Mouse (Mus musculus) urinary bladder, postnatal 4 days (tissue): ENCODE results near the gene Stil.

ENCODE experiments used
- DNase-seq, 2 experiments: peaks; one replicate each; pipeline ENCODE4 v3.0.0; 2021 to 2022; ENCODE audit warnings: low spot score in 2 of 2

Stil gene

DNA sequence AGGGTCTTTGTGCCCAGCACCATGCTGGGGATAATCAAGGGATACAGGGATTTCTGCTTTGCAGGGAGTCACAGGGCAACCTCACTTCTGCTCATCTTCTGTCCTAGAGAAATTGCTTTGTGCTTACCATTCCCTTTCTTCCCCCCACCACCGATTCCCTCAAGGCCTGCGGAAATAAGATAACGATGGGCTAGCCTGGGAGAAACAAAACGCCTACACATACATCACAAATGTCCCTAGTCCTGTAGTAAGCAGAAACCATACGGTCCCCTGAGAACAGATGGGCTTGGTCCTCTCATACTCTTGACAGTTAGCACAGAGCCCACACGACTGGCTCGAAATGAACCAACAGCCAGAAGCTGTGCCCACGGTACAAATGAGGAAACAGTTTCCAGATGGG is 48.2 kb downstream of the Stil start:
- DNase-seq: no peak

DNA sequence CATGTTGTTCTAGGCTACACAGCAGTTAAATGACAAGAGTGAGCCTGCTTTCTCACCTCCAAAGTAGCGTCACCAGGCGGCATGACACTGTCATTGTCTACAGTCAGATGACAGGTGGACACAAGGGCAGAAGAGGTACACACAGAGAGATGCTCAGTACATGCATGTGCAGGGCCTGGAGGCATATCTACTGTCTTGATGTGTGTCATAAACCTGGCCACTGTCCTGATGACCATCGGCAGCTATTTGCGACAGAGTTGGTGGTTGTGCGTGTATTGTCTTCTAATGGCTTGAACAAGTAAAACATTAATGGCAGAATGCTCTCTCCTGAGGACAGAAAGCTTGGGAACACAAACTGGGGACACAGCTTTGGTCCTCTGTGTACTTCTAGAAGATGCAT is 51.3 kb downstream of the Stil start:
- DNase-seq: no peak

DNA sequence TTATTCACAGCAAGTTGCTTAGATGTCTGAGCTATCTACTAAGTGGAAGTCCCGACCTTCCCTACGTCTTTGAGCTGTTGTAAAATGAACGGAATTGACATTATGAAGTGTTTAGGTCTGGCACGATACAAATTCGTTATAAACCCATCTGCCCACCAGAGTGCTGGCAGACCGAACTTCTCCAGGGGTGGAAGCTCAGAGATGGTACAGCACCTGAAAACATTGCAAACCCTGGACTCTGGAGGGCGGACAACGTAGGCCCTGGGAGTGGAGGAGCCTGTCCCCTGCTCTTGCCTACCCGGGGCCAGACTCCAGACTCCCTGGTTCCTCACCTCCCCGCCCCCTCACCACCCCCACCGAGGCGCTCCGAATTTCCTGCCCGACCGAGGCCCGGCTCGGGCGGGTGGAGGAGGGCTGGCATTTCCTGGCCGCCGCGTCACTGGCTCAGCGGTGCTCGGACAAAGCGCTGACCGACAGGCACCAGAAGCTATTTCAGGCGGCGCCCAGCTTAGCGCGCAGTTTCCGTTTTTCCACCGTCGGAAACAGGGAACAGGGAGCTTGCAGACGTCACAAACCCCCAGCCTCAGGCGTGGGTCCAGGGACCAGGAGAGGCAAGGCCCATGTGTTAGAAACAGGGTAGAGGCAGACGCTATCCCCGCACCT is 52.5 kb downstream of the Stil start:
- peak in 1 of 2 experiments; percentile 34 for DNase-seq

DNA sequence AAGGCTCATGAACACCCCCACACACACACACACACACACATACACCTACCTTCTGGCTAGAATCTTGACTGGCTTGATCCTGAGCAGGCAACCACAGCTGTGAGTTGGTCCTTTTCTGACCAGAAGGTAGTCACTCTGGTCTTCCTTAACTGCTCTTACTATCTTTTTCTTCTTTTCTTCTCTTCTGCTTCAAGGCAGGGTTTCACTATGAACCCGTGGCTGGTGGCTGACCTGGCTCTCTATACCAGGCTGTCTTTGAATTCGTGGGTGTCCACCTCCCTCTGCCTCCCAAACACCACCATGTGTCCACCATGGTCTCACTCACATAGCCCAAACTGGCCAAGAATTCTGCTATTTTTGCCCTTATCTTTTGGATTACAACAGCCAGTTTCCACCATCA is 55.1 kb downstream of the Stil start:
- no peak for DNase-seq

DNA sequence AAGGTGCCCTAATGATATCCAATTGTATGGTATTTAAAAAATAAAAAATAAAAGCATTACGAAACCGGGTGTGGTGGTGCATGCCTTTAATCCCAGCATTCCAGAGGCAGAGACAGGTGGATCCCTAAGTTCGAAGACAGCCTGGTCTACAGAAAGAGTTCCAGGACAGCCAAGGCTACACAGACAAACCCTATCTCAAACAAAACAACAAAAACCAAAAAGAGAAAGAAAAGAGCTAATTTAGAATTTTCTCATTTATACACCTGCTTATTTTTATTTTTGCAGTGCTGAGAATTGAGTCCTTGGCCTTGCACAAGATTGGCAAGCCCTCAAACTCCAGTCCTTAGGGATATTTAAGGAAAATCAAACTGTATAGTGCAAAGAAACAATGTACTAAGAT is 55.7 kb downstream of the Stil start:
- no peak for DNase-seq

DNA sequence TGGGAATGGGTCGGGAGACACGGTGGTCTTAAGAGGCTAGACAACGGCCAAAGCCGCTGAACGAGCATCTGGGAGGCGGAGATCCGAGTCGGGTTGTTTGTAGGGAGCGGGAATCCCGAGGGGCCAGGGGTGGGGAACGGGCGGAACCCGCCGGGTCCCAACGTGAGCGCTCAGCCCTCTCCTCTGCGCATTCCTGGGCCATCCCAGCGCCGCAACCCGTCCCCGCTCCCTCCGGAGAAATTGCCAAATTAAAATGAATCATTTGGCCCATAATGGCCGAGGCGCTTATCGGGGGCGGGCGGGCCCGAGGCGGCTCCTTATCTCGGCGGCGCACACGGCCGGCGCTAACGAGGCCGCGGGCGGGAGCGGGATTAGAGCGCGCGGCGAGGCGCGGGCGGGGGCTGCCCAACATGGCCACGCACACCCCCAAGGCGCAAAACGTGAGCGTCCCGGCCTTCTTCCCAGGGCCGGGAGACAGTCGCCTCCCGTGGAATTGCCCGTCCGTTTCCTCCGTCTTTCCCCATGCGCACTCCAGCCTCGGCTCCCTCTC is 56.5 kb downstream of the Stil start, which contains the start of gene Tal1:
Gene Tal1 (plus strand): TSS at position 56 of the 550 bp plus-strand sequence.
- DNase-seq: no peak

DNA sequence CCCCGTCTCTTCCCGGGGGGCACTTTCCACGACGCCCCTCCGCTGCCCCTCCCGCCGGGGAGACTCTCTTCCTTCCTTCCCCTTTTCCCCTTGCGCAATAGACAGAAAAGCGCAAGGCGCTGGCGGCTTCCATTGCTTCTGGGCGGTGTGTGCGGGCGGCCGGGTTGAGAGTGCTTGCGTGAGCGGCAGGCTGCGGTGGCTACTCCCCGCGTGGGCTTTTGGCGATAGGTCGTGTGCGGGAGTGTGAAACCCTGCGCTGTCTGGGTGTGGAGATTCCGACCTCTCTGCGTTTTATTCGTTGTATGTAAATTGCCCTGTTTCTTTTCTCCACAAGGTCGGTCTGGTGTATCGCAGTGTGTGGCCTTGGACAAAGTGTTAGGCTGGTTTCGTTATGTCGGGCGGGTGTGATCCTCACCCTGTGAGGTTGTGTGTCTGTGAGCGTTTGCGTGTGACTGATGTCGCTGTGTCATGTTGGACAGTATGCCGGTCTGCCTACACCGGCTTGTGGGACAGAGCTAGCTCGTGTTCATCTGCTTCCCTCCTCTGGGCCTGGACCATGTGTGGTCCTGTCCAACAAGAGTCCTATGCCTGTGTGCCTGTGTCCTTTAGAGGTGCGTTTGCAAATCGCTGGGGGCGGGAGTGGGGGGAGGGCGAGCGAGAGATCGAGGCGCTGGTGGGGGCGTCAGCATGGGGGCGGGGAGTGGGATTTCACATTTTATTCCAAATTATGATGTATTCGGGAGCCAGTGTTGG is 57.1 kb downstream of the Stil start:
- no peak for DNase-seq

DNA sequence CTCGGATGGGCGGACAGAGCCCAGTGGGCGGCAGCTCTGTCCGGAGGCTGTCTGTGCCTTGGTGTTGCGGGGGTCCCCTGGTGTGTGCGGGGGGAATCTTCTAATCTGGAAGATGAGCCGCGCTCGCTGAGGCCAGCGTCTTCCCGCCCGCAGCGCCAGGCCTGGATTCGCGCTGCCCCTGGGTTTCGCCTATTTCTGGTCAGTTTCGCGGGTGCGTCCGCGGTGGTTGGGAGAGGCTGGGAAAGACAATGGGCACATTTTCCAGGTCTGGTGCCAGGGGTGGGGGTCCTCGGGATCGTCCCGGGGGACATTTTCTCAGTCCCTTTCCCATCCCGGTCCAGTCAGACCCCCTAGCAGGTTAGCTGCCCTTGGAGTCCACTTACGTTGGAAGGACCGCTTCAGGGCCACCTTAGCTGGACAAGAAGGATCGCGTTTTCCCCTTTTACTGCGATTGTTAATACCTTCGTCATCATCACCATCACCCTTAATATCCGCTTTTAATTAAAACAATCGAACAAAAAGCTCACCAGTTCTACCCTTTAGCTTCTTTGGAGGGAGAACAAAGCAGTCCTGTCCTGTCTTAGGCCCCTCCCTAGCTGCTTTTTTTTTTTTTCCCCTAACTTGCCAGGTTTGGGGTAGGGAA is 57.8 kb downstream of the Stil start:
- DNase-seq: no peak

DNA sequence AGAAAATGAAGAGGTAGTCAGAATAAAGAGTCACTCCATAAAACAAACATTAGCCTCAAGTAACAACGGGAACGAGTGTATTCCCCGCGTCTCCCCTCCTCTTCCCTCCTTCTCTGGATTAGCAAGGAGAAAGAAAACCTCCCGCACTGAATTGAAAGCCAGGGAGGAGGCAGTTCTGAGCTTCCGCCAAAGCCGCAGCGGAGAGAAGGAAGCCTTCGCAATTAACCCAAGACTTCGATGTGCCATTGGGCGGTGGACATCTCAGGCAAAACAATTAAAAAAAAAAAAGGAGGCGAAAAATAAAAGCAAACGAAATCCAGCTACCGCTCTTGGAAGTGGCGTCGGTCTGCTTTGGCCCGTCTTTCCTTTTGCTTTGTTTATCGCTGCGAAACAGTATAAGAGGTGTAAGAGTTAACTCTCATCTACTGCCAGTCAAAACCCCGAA is 58.4 kb downstream of the Stil start:
- DNase-seq: no peak

DNA sequence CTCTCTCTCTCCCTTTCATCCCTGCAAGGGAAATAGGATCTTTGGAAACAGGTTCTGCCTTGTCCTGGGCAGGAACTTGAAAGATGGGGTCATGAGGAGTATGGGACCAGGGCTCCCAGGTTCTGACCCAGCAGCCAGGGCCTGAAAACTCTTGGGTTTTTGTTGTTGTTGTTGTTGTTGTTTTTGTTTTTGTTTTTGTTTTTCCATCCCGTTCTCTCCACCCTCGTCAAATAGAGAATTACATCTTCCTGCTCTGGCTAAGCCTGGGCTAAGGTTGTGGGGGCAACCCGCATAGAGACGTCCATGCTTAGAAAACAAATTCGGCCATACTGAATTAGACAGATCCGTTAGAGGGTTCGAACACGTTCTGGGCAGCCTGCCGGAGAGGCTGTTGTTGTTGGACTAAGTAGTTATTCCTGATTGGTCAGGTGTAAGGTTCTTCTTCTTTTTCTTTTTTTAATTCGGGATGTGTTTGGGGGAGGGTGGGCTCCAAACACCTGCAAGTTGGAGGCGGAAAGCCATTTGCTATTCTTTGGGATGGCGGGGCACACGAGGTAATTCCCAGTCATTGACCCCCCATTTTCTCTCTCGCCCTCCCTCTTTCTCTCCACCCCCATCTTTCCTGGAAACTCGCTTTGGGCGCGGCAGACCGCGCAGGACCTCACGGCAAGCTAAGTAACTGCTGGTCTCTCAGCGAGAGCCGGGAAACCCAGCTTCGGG is 59.1 kb downstream of the Stil start:
- DNase-seq: no peak

DNA sequence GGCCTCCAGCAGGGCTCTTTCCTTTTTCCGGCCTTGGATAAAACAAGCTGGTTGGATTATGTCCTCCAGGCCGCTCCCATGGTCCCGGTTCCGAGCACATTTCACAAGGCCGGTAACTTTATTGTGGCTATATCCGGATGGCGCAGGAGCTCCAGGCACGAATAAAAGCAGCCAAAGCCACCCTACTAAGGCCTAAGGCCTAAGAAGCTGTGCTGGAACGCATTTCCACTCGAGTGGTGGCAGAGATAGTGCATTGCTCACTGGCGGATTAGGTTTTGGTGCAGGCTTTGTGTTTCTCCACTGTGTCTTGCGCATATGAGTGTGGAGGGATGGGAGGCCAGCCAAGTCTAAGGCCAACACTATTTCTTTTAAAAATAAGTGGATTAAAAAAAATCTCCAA is 59.9 kb downstream of the Stil start:
- DNase-seq: no peak

DNA sequence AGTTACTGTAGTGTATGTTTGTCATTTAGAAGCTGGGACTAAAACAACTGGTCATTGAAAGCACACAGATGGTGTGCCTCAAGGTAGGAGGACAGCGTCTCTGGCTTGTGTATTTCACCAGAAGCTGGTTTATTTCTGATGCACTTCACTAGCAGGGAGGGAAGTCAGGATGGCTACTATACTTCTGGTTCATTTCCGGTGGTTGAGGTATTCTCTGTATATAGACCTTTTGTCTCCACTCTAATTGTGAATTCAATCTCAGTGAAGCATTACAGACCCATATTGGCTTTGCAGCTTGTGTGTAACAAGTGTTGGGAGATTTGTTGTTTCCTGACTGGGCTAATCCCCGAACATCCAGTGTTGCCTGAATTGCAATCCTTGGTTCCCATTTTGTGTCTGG is 60.8 kb downstream of the Stil start:
- DNase-seq: no peak

DNA sequence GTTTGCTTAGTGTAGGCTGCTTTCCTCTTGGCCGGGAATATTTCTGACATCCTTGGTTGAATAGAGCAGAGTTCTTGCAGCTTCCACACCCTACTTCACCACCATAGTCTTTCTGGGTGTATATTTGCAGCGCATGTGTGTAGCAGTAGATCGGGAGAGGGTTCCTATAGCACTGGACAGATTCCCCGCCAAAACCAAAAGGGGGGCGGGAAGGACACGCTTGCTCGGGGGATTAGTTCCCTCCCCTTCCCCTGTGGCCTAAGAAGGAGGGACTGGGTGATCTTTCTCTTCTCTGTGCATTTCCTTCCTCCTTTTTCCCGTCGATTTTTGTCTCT is 62.5 kb downstream of the Stil start:
- no peak for DNase-seq

DNA sequence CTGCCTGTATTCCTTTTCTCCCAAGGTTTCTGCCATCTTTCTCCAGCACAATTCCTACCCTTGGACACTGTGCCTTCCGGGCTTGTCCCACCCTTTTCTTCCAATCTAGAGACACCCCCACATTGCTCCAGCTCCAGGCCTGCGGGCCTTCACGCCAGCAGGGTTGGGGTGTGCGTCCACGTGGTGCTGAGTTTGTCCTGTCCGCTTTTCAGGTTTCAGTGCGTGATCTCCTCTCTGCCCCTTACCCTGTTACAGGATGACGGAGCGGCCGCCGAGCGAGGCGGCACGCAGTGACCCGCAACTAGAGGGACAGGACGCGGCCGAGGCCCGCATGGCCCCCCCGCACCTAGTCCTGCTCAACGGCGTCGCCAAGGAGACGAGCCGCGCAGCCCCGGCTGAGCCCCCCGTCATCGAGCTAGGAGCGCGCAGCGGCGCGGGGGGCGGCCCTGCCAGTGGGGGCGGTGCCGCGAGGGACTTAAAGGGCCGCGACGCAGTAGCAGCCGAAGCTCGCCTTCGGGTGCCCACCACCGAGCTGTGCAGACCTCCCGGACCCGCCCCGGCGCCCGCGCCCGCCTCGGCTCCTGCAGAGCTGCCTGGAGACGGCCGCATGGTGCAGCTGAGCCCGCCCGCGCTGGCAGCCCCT is 63.0 kb downstream of the Stil start:
- DNase-seq: no peak

DNA sequence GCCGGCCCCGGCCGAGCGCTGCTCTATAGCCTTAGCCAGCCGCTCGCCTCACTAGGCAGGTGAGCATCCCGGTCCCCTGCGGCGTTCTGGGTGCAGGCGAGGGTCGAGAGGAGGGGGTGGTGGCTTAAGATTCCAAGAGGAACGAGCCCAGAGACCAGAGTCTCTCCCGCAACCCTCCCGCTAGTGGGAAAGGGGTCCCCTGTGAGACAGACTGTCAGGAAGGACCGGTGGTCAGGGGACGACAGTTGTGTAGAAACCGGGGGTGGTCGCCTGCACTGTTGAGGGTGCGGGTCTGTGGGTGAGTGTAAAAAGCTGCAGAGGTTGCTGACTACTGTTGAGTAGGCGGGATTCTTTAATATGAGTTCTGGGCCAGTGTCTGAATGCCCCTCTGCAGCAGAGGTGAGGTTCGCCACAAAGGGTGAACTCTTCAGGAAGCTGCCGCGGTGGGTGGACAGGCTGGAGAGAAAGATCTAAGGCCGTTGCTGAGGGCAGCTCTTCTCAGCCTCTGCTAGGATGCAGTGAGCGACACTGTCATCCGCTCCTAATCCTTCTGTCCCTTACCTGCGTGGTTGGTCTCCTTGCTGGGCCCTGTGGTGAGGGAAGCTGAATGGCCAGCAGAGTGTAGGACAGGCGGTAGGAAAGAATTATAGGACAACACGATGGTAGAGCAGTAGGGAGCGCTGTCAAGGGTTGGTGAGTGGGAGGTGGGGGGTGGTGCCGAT is 63.7 kb downstream of the Stil start:
- no peak for DNase-seq

DNA sequence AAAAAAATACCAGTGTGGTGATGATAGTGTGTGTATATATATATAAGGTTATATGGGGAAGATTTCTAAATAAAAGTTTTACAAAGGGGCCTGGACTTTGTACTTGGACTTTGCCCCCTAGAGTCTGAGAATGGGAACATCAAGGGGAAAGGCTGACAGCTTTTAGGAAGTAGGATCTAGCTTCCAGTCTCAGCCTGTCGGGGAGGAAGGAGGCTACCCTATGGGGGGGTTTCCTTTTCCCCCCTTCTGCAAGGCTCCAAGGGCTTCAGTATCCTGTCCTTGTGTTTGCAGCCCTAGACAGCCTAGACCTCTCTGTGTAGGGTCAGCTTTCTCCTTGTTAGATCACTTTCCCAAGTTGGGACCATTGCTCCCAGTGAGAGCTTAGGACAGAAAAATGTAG is 71.7 kb downstream of the Stil start:
- DNase-seq: no peak

DNA sequence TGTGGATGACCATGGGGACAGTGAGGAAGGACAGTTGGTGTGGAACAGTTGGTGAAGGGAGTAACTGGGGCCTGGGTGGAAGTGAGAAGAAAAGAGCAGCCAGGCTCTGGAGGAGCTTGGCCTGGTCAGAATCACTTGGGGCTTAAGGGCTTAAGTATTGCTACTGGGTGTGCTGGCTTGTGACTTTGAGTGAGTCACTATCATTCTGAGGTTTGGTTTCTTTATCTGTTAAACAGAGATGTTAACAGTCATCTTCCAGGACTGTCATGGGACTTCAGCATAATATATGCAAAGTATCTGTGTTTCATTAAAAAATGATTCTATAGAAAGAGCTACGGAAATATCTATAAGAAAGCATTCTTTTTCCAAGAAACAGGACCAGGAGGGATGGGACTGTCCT is 74.8 kb downstream of the Stil start:
- DNase-seq: no peak

DNA sequence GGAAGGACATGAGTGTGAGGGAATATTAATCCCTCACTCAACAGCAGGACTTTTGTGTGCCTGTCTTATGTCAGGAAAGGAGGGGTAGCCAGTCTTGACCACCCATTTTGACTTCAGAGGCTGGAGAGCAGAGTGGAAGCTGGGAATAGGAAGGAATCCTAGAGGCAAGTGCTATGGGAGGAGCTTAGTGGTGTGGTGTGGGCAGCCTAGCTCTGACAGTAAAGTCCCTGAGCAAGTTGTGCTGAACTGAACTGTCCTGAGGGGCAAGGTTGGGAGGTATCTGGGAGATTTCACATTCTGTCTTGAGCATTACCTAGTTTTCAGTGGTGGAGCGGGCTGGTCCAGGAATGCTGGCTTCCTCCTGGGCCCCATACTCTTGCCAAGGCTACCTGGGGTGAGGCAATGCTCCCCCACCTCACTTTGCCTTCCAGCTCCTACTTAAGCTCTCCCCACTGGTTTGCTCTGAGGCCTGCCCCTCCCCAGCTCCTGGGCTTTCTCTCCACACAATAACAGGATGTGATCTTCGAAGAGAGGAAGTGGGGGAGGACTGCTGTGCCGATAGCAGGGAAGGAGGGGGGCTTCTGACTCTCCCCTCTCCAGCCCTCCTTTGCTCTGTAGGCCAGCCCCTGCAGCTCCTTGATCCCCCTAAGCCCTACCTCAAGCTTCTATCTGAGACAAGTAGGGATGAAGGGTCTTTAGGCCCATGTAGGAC is 75.4 kb downstream of the Stil start:
- no peak for DNase-seq

DNA sequence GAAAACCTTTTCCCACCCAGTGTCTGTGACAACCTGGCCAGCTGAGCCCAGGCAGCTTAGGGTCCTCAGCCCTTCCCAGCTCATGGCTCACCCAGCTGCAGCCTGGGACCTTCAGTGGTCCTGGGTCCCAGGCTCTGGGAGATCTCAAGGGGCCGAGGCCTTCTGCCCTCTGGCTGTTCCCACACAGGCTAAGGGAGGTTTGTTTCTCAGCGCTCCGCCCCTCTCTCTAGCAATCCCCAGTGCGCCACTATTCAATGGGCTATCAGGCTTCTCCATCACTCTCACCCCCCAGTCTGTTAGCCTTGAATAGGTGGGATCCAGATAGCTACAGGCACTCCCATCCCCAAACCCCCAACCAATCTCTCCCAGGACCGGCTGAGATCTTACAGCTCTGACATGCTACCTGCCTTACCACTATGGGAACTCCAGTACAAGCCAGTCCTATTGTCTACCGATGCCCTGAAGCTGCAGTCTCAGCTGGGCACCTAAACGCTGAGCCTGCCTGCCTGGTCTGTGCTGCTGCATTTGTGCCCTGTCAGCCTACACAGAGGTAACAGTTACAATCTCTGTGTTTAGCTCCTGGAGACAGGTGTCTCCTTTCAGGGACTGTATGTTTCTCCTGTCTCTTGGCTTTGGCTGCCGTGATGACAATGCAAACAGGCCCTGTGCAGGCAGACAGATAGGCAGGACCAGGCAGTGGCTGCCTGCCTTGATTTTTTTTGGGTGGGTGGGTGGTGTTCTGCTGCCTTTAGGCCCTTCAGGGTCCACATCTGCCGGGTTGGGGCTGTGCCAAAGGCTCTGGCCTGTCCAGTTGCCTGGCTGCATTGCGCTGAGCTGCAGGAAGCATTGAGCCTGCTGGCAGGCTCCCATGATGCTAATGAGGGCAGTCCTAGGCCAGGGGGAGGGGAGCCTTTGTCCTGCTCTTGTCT is 79.2 kb downstream of the Stil start:
- no peak for DNase-seq
